Mouse (Mus musculus): Measurements from ENCODE around the gene Gm10721.
"Not testable (repeated sequence)": the region's sequence is repeated elsewhere in the genome, so short reads cannot be mapped to it uniquely, and the experiment has no call there.

- TF ChIP-seq CTCF (IDR thresholded peaks at IDR 0.05; ENCODE audit: borderline replicate concordance, control insufficient read depth, extremely low read depth, insufficient read depth, low read length, poor library complexity); POLR2A (IDR thresholded peaks at IDR 0.05; ENCODE audit: control insufficient read depth, extremely low read depth, insufficient read depth, low read length, poor library complexity): not testable (repeated sequence)
These were observed 10.8 kb upstream of the Gm10721 start for GRCm38 (mm10) chr9:3001948-3002659.
